Mouse (Mus musculus): ENCODE data around the gene Clic6.

Clic6 gene

GRCm38 (mm10) chr16:92519820-92520492 is 34.4 kb downstream of the Clic6 start:
- DNase-seq (ENCODE audit: extremely low read depth, insufficient read length, low spot score) = no peak

GRCm38 (mm10) chr16:92523351-92523750 is 37.8 kb downstream of the Clic6 start:
- no peak for DNase-seq (ENCODE audit: extremely low read depth, insufficient read length, low spot score)

GRCm38 (mm10) chr16:92524651-92525050 is 39.1 kb downstream of the Clic6 start:
- DNase-seq (ENCODE audit: extremely low read depth, insufficient read length, low spot score) = no peak

GRCm38 (mm10) chr16:92525919-92526318 is 40.4 kb downstream of the Clic6 start:
- no peak for DNase-seq (ENCODE audit: extremely low read depth, insufficient read length, low spot score)

- no peak for DNase-seq (ENCODE audit: extremely low read depth, insufficient read length, low spot score)
These were observed 49.7 kb downstream of the Clic6 start for GRCm38 (mm10) chr16:92535258-92535657.

GRCm38 (mm10) chr16:92538356-92538755 is 52.8 kb downstream of the Clic6 start:
- DNase-seq (ENCODE audit: extremely low read depth, insufficient read length, low spot score) = no peak

GRCm38 (mm10) chr16:92544264-92544663 is 58.7 kb downstream of the Clic6 start:
- DNase-seq (ENCODE audit: extremely low read depth, insufficient read length, low spot score) = peak; percentile 32

- DNase-seq (ENCODE audit: extremely low read depth, insufficient read length, low spot score) = no peak
These were observed 63.1 kb downstream of the Clic6 start for GRCm38 (mm10) chr16:92548651-92549050.

GRCm38 (mm10) chr16:92551266-92552105 is 66.0 kb downstream of the Clic6 start:
- no peak for DNase-seq (ENCODE audit: extremely low read depth, insufficient read length, low spot score)

GRCm38 (mm10) chr16:92552106-92552382 is 66.5 kb downstream of the Clic6 start:
- peak; percentile 37 for DNase-seq (ENCODE audit: extremely low read depth, insufficient read length, low spot score)

GRCm38 (mm10) chr16:92552858-92553257 is 67.3 kb downstream of the Clic6 start:
- DNase-seq (ENCODE audit: extremely low read depth, insufficient read length, low spot score) = peak; percentile 62

GRCm38 (mm10) chr16:92555051-92555450 is 69.5 kb downstream of the Clic6 start:
- no peak for DNase-seq (ENCODE audit: extremely low read depth, insufficient read length, low spot score)

GRCm38 (mm10) chr16:92565291-92565690 is 79.8 kb downstream of the Clic6 start:
- no peak for DNase-seq (ENCODE audit: extremely low read depth, insufficient read length, low spot score)

GRCm38 (mm10) chr16:92565708-92566107 is 80.2 kb downstream of the Clic6 start:
- peak; percentile 36 for DNase-seq (ENCODE audit: extremely low read depth, insufficient read length, low spot score)

- no peak for DNase-seq (ENCODE audit: extremely low read depth, insufficient read length, low spot score)
These were observed 80.6 kb downstream of the Clic6 start for GRCm38 (mm10) chr16:92566146-92566545.

GRCm38 (mm10) chr16:92571246-92571645 is 85.7 kb downstream of the Clic6 start:
- no peak for DNase-seq (ENCODE audit: extremely low read depth, insufficient read length, low spot score)

GRCm38 (mm10) chr16:92573193-92573592 is 87.7 kb downstream of the Clic6 start:
- peak; percentile 28 for DNase-seq (ENCODE audit: extremely low read depth, insufficient read length, low spot score)

- DNase-seq (ENCODE audit: extremely low read depth, insufficient read length, low spot score) = no peak
These were observed 90.3 kb downstream of the Clic6 start for GRCm38 (mm10) chr16:92575792-92576191.

- DNase-seq (ENCODE audit: extremely low read depth, insufficient read length, low spot score) = no peak
These were observed 91.8 kb downstream of the Clic6 start for GRCm38 (mm10) chr16:92577381-92577780.

- DNase-seq (ENCODE audit: extremely low read depth, insufficient read length, low spot score) = no peak
These were observed 93.5 kb downstream of the Clic6 start for GRCm38 (mm10) chr16:92578915-92579653.

- no peak for DNase-seq (ENCODE audit: extremely low read depth, insufficient read length, low spot score)
These were observed 95.4 kb downstream of the Clic6 start for GRCm38 (mm10) chr16:92580981-92581380.

GRCm38 (mm10) chr16:92581767-92582166 is 96.2 kb downstream of the Clic6 start:
- DNase-seq (ENCODE audit: extremely low read depth, insufficient read length, low spot score) = no peak

All from 3134 (cell line).